Mouse (Mus musculus): ENCODE data around the gene Fam20a. TPM values are rescaled to one million over a fixed set of nuclear protein-coding genes. Genes with fewer than 3 reads are reported as not detected.
A peak's percentile ranks its signal among the peaks of the same experiment; 100 is the strongest.
"Not testable (repeated sequence)": the region's sequence is repeated elsewhere in the genome, so short reads cannot be mapped to it uniquely, and the experiment has no call there.

The Fam20a gene
- polyA plus RNA-seq, 1 experiment from 2014 or later: 5.1 TPM

DNA sequence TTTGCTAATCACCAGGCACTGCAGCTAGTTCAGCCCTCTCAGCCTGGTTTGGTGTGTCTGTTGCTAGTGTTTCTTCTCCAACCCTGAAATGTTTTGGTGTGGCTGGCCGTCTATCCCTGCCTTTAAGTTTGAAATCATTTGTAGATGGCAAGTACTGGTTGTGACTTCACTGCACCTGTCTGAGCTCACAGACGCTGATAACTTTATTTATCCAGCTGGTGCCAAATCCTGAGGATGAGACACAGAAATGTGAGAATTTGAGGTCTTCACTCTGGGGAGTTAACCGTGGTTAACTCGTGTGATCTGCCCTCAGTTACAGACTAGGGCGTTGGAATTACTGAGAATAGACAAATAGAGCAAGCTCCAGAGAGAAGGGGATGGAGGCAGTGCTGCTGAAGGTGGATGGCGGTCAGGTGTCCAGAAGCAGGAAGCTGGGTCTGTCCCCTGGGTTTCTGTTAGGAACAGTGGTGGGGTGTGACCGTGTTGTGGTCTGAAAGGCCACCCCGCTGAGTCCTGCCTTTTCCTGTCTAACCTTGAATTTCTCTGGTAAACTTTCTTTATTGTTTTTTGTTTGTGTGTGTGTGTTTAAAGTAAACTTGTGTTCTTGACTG is 53.9 kb downstream of the Fam20a start:
- WGBS: 75% methylated on average over 8 of the region's 8 CpGs
- no peak overlapping the region for H3K4me2 ChIP-seq
- H3K9me3 ChIP-seq: no peaks in the 10 kb centered on the region
- H3K36me3 ChIP-seq: peaks cover 62% of the 10 kb centered on the region
- H3K4me1 ChIP-seq: peaks cover 24% of the 10 kb centered on the region
- no peak for ATAC-seq (ENCODE audit: insufficient number of reproducible peaks, insufficient read depth, low FRiP score, low TSS enrichment, low read depth)
- no peak overlapping the region for H3K9ac ChIP-seq
- no peak overlapping the region for H3K4me3 ChIP-seq
- no peak overlapping the region for H3K27ac ChIP-seq
- no peaks in the 10 kb centered on the region for H3K27me3 ChIP-seq

DNA sequence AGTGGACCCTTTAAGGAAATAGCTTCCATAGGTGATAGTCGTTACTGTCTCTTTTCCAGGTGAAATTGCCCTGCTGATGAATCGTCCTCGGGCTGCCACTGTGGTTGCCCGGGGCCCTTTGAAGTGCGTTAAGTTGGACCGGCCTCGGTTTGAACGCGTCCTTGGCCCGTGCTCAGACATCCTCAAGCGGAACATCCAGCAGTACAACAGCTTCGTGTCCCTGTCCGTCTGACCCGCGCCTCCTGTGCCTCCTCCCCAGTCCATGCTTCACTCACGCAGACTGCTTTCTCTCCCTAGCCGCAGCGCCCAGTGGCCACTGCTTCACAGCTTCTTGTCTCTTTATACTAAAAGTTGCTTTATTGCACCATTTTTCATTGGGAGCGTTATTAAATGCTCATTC is 54.7 kb downstream of the Fam20a start:
- H3K9me3 ChIP-seq: no peaks in the 10 kb centered on the region
- H3K27me3 ChIP-seq: no peaks in the 10 kb centered on the region
- H3K9ac ChIP-seq: no peak overlapping the region
- no peak overlapping the region for H3K4me2 ChIP-seq
- WGBS: 87% methylated on average over 19 of the region's 19 CpGs
- no peak for ATAC-seq (ENCODE audit: insufficient number of reproducible peaks, insufficient read depth, low FRiP score, low TSS enrichment, low read depth)
- H3K4me1 ChIP-seq: peaks cover 24% of the 10 kb centered on the region
- no peak overlapping the region for H3K27ac ChIP-seq
- H3K36me3 ChIP-seq: peaks cover 70% of the 10 kb centered on the region
- no peak overlapping the region for H3K4me3 ChIP-seq

DNA sequence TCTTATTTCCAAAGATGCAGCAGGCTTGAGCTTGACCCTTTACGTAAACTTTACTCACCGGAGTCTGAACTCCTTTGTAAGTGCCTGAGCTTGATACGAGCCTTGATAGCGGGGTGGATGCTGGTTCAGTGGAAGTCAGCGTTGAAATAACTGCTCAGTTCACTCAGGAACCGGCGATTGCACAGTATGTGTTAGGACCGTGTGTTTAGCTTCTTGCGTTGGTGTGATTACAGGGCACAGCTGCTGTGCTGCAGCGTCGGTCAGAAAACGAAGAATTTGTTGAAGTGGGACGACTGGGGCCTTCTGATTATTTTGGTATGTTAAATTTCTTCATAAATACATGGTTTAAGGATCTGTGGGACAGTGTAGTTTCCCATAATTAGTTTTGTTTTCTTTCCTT is 55.7 kb downstream of the Fam20a start:
- H3K4me3 ChIP-seq: no peak overlapping the region
- H3K9ac ChIP-seq: no peak overlapping the region
- ATAC-seq (ENCODE audit: insufficient number of reproducible peaks, insufficient read depth, low FRiP score, low TSS enrichment, low read depth): no peak
- peaks cover 17% of the 10 kb centered on the region for H3K4me1 ChIP-seq
- H3K9me3 ChIP-seq: no peaks in the 10 kb centered on the region
- 94% methylated on average over 13 of the region's 13 CpGs for WGBS
- H3K27me3 ChIP-seq: no peaks in the 10 kb centered on the region
- H3K36me3 ChIP-seq: peaks cover 77% of the 10 kb centered on the region
- H3K4me2 ChIP-seq: no peak overlapping the region
- no peak overlapping the region for H3K27ac ChIP-seq

DNA sequence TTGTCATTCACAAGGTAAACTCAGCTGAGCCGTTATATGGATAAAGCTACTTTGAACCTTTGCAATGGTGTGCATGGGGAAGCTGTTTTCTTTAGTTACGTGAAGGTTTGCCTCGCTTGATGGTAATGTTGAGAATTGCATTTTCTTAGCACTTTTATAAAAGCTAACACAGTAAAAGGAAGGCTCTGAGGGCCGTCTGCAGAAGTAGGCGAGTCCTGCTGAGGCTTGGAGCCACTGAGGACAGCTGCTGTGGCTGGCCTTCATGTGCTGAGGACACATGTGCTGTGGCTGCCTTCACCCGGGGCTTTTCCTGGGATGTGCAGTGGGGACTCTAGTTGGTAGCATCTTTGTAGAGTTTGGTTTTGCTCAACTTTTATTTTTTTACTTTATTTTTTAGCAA is 56.7 kb downstream of the Fam20a start:
- Histone ChIP-seq H3K4me1 (peaks cover 7% of the 10 kb centered on the region; the same call in 1 of the 2 replicates), H3K4me3 (no peak overlapping the region), H3K36me3 (peaks cover 83% of the 10 kb centered on the region), H3K27me3 (no peaks in the 10 kb centered on the region), H3K9ac (no peak overlapping the region), H3K9me3 (no peaks in the 10 kb centered on the region), H3K4me2 (no peak overlapping the region), H3K27ac (no peak overlapping the region)
- no peak for ATAC-seq (ENCODE audit: insufficient number of reproducible peaks, insufficient read depth, low FRiP score, low TSS enrichment, low read depth)
- WGBS: 85% methylated on average over 6 of the region's 6 CpGs

DNA sequence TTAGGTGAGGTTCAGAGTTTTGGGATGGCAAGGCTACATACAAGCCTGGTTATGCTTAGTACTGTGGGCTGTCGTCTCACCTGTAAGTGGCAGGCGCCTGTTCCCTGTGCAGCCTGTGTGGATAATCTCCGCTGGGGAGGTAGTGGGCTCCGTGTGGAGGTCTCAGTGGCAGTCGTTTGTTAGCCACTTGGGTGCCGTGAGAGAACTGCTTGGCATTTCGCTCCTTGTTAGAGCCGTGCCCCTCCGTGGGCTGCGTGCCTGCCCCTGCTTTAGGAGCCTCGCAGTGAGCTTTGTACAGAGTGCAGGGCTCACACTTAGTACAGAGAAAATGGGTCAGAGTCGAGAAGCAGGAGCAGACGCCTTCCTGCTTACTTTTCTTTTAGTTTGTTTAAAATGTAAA is 57.8 kb downstream of the Fam20a start:
- Histone ChIP-seq H3K27me3 (no peaks in the 10 kb centered on the region), H3K9me3 (no peaks in the 10 kb centered on the region), H3K4me1 (peaks cover 4% of the 10 kb centered on the region; the same call in 1 of the 2 replicates), H3K4me2 (no peak overlapping the region), H3K27ac (no peak overlapping the region), H3K4me3 (no peak overlapping the region), H3K36me3 (peaks cover 88% of the 10 kb centered on the region), H3K9ac (no peak overlapping the region)
- no peak for ATAC-seq (ENCODE audit: insufficient number of reproducible peaks, insufficient read depth, low FRiP score, low TSS enrichment, low read depth)
- 87% methylated on average over 13 of the region's 13 CpGs for WGBS

DNA sequence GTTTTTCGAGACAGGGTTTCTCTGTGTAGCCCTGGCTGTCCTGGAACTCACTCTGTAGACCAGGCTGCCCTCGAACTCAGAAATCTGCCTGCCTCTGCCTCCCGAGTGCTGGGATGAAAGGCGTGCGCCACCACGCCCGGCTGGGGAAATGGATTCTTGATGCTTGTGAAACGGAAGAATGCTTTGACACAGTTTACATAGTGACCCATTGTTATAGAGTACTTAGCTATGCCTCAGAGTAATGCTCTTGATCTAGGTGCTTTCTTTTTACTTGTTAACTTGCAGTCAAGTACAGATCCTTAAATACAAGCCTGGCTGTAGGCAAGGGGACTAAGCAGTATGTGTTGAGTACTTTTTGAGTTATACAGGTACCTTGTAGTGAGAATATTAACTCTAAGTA is 61.6 kb downstream of the Fam20a start:
- H3K27me3 ChIP-seq; H3K4me3 ChIP-seq; H3K4me1 ChIP-seq; H3K9ac ChIP-seq; H3K27ac ChIP-seq; H3K9me3 ChIP-seq; ATAC-seq (ENCODE audit: insufficient number of reproducible peaks, insufficient read depth, low FRiP score, low TSS enrichment, low read depth); H3K4me2 ChIP-seq: not testable (repeated sequence)
- WGBS: 93% methylated on average over 8 of the region's 8 CpGs
- peaks cover 83% of the 10 kb centered on the region for H3K36me3 ChIP-seq

DNA sequence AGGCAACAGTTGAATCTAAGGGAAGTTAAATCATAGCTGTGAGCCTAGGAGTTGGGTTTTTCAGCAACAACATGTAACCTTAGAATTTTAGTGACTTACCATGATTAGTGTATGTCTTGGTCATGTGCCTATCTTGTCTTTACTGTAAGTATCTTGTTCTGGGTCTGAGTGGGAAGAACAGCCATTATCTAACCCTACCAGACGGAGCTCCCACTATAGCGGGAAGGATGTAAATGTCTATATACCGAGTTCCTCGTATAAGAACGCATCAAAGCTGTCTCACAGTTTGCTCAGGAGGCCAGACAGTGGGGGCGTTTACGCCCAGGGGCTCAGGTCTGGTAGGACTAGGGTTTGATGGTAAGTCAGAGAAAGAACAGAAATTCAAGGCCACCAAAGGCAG is 65.8 kb downstream of the Fam20a start:
- H3K9ac ChIP-seq: no peak overlapping the region
- H3K27me3 ChIP-seq: no peaks in the 10 kb centered on the region
- H3K9me3 ChIP-seq: no peaks in the 10 kb centered on the region
- H3K4me3 ChIP-seq: no peak overlapping the region
- ATAC-seq (ENCODE audit: insufficient number of reproducible peaks, insufficient read depth, low FRiP score, low TSS enrichment, low read depth): no peak
- 88% methylated on average over 7 of the region's 7 CpGs for WGBS
- no peak overlapping the region for H3K4me2 ChIP-seq
- no peak overlapping the region for H3K27ac ChIP-seq
- peaks cover 62% of the 10 kb centered on the region for H3K36me3 ChIP-seq
- H3K4me1 ChIP-seq: peaks cover 20% of the 10 kb centered on the region

DNA sequence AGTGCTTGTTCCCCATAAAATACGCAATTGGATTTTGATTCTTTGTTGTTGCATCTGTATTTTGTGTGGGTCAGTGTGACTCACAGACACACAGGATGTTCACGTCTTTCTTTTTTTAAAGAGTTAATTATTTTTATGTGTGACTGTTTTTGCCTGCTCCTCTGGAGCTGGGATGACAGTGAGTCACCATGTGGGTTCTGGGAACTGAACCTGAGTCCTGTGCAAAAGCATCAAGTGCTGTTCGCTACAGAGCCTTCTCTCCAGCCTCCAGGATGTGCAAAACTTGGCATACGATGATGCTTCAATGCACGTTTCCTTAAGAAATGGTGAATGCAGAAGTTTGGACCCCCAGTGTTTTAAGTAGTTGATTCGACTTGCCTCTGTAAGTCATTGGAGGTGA is 67.5 kb downstream of the Fam20a start:
- no peaks in the 10 kb centered on the region for H3K27me3 ChIP-seq
- H3K36me3 ChIP-seq: peaks cover 45% of the 10 kb centered on the region
- WGBS: 90% methylated on average over 6 of the region's 6 CpGs
- no peak overlapping the region for H3K9ac ChIP-seq
- H3K9me3 ChIP-seq: no peaks in the 10 kb centered on the region
- H3K4me3 ChIP-seq: no peak overlapping the region
- no peak overlapping the region for H3K27ac ChIP-seq
- no peak overlapping the region for H3K4me2 ChIP-seq
- no peak for ATAC-seq (ENCODE audit: insufficient number of reproducible peaks, insufficient read depth, low FRiP score, low TSS enrichment, low read depth)
- peaks cover 25% of the 10 kb centered on the region for H3K4me1 ChIP-seq

DNA sequence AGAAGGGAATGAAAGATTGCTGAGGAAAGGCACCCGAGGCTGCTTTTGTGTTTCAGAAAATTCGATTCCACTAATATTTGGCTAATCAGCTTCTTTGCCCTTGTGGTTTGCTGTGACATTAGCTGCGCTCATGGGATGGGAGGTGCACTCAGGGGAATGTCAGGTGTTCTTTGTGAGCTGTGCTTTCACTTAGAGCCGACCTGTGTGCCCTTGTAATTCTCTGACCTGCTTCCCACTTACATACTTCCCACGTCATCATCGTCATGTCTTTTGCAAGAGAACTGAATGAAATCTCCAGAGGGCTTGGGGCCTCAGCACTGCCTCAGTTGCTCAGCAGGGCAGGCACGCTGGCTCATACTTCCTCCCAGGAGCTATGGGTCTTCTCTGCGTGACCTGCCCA is 68.9 kb downstream of the Fam20a start:
- Histone ChIP-seq H3K9ac (no peak overlapping the region), H3K27ac (no peak overlapping the region), H3K4me2 (peak overlapping the region; percentile 92), H3K36me3 (peaks cover 38% of the 10 kb centered on the region), H3K27me3 (no peaks in the 10 kb centered on the region), H3K9me3 (no peaks in the 10 kb centered on the region), H3K4me1 (peaks cover 29% of the 10 kb centered on the region), H3K4me3 (0 out of 2 replicates have a peak overlapping the region, but pooled peaks have one; percentile 13)
- ATAC-seq (ENCODE audit: insufficient number of reproducible peaks, insufficient read depth, low FRiP score, low TSS enrichment, low read depth): no peak
- WGBS: 65% methylated on average over 8 of the region's 8 CpGs

DNA sequence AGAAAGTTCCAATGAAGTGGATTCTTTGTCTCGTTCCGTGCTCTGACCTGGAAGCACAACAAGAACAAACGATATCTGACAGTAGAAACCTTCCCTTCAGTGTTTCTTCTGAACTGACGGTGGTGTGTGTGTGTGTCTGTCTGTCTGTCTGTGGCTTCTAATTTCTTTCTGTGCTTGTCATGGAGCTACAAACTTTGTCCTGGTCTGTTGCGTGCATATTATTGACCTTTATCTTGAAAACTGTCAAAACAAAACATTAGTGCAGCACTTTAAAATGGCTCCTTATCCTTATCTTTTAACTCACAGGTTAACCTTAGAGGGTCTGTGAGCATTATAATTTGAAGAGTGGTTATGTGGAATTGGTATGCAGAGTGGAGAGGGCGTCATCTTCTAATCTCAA is 69.6 kb downstream of the Fam20a start:
- no peak for ATAC-seq (ENCODE audit: insufficient number of reproducible peaks, insufficient read depth, low FRiP score, low TSS enrichment, low read depth)
- Histone ChIP-seq H3K4me1 (peaks cover 29% of the 10 kb centered on the region), H3K9ac (peak overlapping the region; percentile 97), H3K4me2 (peak overlapping the region; percentile 92), H3K27me3 (no peaks in the 10 kb centered on the region), H3K4me3 (peak overlapping the region; percentile 93), H3K36me3 (peaks cover 37% of the 10 kb centered on the region), H3K27ac (no peak overlapping the region), H3K9me3 (no peaks in the 10 kb centered on the region)
- 51% methylated on average over 6 of the region's 6 CpGs for WGBS

DNA sequence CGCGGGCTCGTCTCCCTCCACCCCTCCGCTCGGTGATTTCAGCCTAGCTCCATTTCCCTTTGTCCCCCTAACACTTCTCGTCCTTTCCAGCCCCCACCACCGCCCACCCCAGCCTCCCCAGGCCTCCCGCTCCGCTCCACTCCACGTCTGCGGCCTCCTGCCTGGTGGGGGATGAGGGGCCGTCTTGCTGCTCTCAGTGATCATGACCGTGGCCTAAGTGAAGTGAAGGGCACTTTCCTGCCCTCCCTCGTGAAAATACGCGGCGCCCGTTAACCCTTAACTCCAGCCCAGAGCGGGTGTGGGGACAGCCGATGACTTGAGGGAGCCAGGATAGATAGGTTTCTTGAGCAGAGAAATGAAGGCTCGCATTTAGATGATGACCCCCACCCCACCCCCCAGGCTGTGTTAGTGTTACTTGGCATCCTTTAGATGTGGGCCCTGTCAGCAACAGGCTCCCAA is 70.5 kb downstream of the Fam20a start:
- H3K27me3 ChIP-seq: no peaks in the 10 kb centered on the region
- H3K9me3 ChIP-seq: no peaks in the 10 kb centered on the region
- H3K4me2 ChIP-seq: peak overlapping the region; percentile 92
- no peak for ATAC-seq (ENCODE audit: insufficient number of reproducible peaks, insufficient read depth, low FRiP score, low TSS enrichment, low read depth)
- peaks cover 28% of the 10 kb centered on the region for H3K36me3 ChIP-seq
- H3K4me3 ChIP-seq: peak overlapping the region; percentile 93
- H3K4me1 ChIP-seq: peaks cover 29% of the 10 kb centered on the region
- peak overlapping the region; percentile 97 for H3K9ac ChIP-seq
- WGBS: under 1% methylated on average over 21 of the region's 21 CpGs
- peak overlapping the region; percentile 96 for H3K27ac ChIP-seq

DNA sequence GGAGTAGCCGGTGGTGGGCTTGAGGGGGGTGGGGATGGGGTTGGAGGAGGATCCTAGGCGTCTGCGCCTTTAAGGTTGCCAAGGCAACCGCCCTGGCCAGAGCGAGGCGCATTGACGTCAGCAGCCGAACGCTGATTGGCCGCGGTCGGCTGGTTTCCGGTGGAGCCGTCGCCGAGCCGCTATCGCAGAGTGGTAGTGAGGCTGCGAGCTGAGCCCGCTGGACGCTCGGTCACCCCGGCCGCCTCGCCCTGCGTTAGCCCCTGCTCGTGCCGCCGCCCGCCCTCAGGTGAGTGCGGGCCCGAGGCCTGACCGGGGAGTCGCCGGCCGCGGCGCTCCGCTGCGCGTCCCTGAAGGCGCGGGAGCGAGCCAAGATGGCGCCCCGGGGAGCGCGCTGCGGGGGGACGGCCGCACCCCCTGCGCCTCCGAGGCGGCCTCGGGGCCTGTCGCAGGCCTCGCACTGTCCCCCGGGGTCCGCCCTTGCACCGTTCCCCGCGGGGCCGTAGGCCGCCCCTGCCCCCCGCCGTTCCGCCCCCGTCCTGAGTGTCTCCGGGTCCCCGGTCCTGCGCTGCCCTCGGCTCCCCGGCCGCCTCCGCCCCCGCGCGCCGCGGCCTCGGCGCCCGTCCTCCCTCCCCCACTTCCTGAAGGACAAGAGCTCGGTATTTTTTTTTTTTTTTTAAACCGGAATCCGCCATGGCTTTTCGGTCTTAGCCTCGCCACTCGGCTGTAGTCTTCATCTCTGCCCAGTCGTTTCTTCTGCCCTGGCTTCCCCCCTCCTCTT is 71.1 kb downstream of the Fam20a start:
- H3K4me3 ChIP-seq: peak overlapping the region; percentile 93
- H3K4me1 ChIP-seq: peaks cover 29% of the 10 kb centered on the region
- peak; percentile 91 for ATAC-seq (ENCODE audit: insufficient number of reproducible peaks, insufficient read depth, low FRiP score, low TSS enrichment, low read depth)
- whole genome bisulfite sequencing: under 1% methylated on average over 70 of the region's 90 CpGs
- peaks cover 21% of the 10 kb centered on the region for H3K36me3 ChIP-seq
- H3K27me3 ChIP-seq: no peaks in the 10 kb centered on the region
- peak overlapping the region; percentile 92 for H3K4me2 ChIP-seq
- peak overlapping the region; percentile 97 for H3K9ac ChIP-seq
- H3K9me3 ChIP-seq: no peaks in the 10 kb centered on the region
- peak overlapping the region; percentile 96 for H3K27ac ChIP-seq
